Mouse (Mus musculus): ENCODE data around the gene Arhgef38.

Arhgef38 gene

GRCm38 (mm10) chr3:133165130-133165529 lies 69.6 kb downstream of the Arhgef38 start:
- DNase-seq (ENCODE audit: low spot score in 2 of 2), result no peak

GRCm38 (mm10) chr3:133163913-133164406 lies 70.8 kb downstream of the Arhgef38 start:
- no peak for DNase-seq (ENCODE audit: low spot score in 2 of 2)

GRCm38 (mm10) chr3:133163174-133163573 lies 71.6 kb downstream of the Arhgef38 start:
- DNase-seq (ENCODE audit: low spot score in 2 of 2), result no peak

GRCm38 (mm10) chr3:133161407-133161806 lies 73.3 kb downstream of the Arhgef38 start:
- no peak for DNase-seq (ENCODE audit: low spot score in 2 of 2)

GRCm38 (mm10) chr3:133158260-133158659 lies 76.5 kb downstream of the Arhgef38 start:
- no peak for DNase-seq (ENCODE audit: low spot score in 2 of 2)

- no peak for DNase-seq (ENCODE audit: low spot score in 2 of 2)
Observed at GRCm38 (mm10) chr3:133154683-133155082, 80.1 kb downstream of the Arhgef38 start.

GRCm38 (mm10) chr3:133153629-133154028 lies 81.1 kb downstream of the Arhgef38 start:
- no peak for DNase-seq (ENCODE audit: low spot score in 2 of 2)

GRCm38 (mm10) chr3:133152831-133153230 lies 81.9 kb downstream of the Arhgef38 start:
- DNase-seq (ENCODE audit: low spot score in 2 of 2), result no peak

- DNase-seq (ENCODE audit: low spot score in 2 of 2), result no peak
Observed at GRCm38 (mm10) chr3:133151629-133152028, 83.1 kb downstream of the Arhgef38 start.

- no peak for DNase-seq (ENCODE audit: low spot score in 2 of 2)
Observed at GRCm38 (mm10) chr3:133144511-133145147, 90.1 kb downstream of the Arhgef38 start.

- DNase-seq (ENCODE audit: low spot score in 2 of 2), result no peak
Observed at GRCm38 (mm10) chr3:133141877-133142276, 92.9 kb downstream of the Arhgef38 start.

GRCm38 (mm10) chr3:133132611-133133010 lies 102.1 kb downstream of the Arhgef38 start:
- no peak for DNase-seq (ENCODE audit: low spot score in 2 of 2)

GRCm38 (mm10) chr3:133131372-133131771 lies 103.4 kb downstream of the Arhgef38 start:
- DNase-seq (ENCODE audit: low spot score in 2 of 2), result no peak

GRCm38 (mm10) chr3:133113281-133113680 lies 121.5 kb downstream of the Arhgef38 start:
- no peak for DNase-seq (ENCODE audit: low spot score in 2 of 2)

GRCm38 (mm10) chr3:133111741-133112140 lies 123.0 kb downstream of the Arhgef38 start:
- DNase-seq (ENCODE audit: low spot score in 2 of 2), result no peak

- no peak for DNase-seq (ENCODE audit: low spot score in 2 of 2)
Observed at GRCm38 (mm10) chr3:133109844-133110243, 124.9 kb downstream of the Arhgef38 start.

- no peak for DNase-seq (ENCODE audit: low spot score in 2 of 2)
Observed at GRCm38 (mm10) chr3:133108731-133109130, 126.0 kb downstream of the Arhgef38 start.

GRCm38 (mm10) chr3:133104436-133104835 lies 130.3 kb downstream of the Arhgef38 start:
- no peak for DNase-seq (ENCODE audit: low spot score in 2 of 2)

GRCm38 (mm10) chr3:133103768-133104167 lies 131.0 kb downstream of the Arhgef38 start:
- DNase-seq (ENCODE audit: low spot score in 2 of 2), result no peak

GRCm38 (mm10) chr3:133098909-133099308 lies 135.8 kb downstream of the Arhgef38 start:
- no peak for DNase-seq (ENCODE audit: low spot score in 2 of 2)

GRCm38 (mm10) chr3:133098336-133098735 lies 136.4 kb downstream of the Arhgef38 start:
- no peak for DNase-seq (ENCODE audit: low spot score in 2 of 2)

GRCm38 (mm10) chr3:133097936-133098335 lies 136.8 kb downstream of the Arhgef38 start:
- no peak for DNase-seq (ENCODE audit: low spot score in 2 of 2)

GRCm38 (mm10) chr3:133094305-133094704 lies 140.4 kb downstream of the Arhgef38 start:
- no peak for DNase-seq (ENCODE audit: low spot score in 2 of 2)

GRCm38 (mm10) chr3:133092936-133093335 lies 141.8 kb downstream of the Arhgef38 start:
- DNase-seq (ENCODE audit: low spot score in 2 of 2), result no peak

Measured in heart, adult 9 months (tissue).